Mouse (Mus musculus) hindbrain, embryonic 11.5 days (tissue): Measurements from ENCODE around the gene Ldlr. TPM values are rescaled to one million over a fixed set of nuclear protein-coding genes. Genes with fewer than 3 reads are reported as not detected.
"Not testable (repeated sequence)": the region's sequence is repeated elsewhere in the genome, so short reads cannot be mapped to it uniquely, and the experiment has no call there.

ENCODE experiments used
- ATAC-seq: fragments of 200-750 bp; cut with Nextera tagmentation; 2 replicates; pipeline ENCODE4 v1.8.0; 2017; ENCODE audit warnings: mild to moderate bottlenecking, moderate TSS enrichment, moderate library complexity; ENCODE audit not compliant: low FRiP score
- DNase-seq: peaks from one replicate; pipeline ENCODE4 v3.0.0-alpha.2; 2015; ENCODE audit warnings: low spot score
- H3K27ac ChIP-seq: fragments of 300-500 bp; sonication (generic); 2 replicates; pipeline ENCODE4 v1.5.1; 2014; ENCODE audit warnings: mild to moderate bottlenecking, low read depth, low read length
- H3K27me3 ChIP-seq: fragments of 300-500 bp; sonication (generic); 2 replicates; pipeline ENCODE4 v1.6.1; 2014; ENCODE audit warnings: mild to moderate bottlenecking, low read length, moderate library complexity, mixed read lengths; ENCODE audit not compliant: control insufficient read depth, insufficient read depth
- H3K36me3 ChIP-seq: fragments of 300-500 bp; sonication (generic); 2 replicates; pipeline ENCODE4 v1.6.1; 2014; ENCODE audit warnings: mild to moderate bottlenecking, low read length, moderate library complexity, mixed read lengths; ENCODE audit not compliant: control insufficient read depth, insufficient read depth
- H3K4me1 ChIP-seq: fragments of 300-500 bp; sonication (generic); replicated peaks from 2 replicates; pipeline ENCODE4 v1.6.1; 2014; ENCODE audit warnings: low read length, mixed read lengths; ENCODE audit not compliant: control insufficient read depth, insufficient read depth
- H3K4me2 ChIP-seq: fragments of 300-500 bp; sonication (generic); replicated peaks from 2 replicates; pipeline ENCODE4 v1.6.1; 2014; ENCODE audit warnings: mild to moderate bottlenecking, low read depth, low read length
- H3K4me3 ChIP-seq: fragments of 300-500 bp; sonication (generic); 2 replicates; pipeline ENCODE4 v1.5.1; 2014; ENCODE audit warnings: low read depth, low read length
- H3K9ac ChIP-seq: fragments of 300-500 bp; sonication (generic); 2 replicates; pipeline ENCODE4 v1.6.1; 2014; ENCODE audit warnings: low read depth, low read length
- H3K9me3 ChIP-seq: fragments of 300-500 bp; sonication (generic); 2 replicates; pipeline ENCODE4 v1.6.1; 2016; ENCODE audit warnings: low read length; ENCODE audit not compliant: control insufficient read depth
- WGBS: fragments of 180-500 bp; shearing (Covaris S2); extraction: QIAGEN DNeasy Blood & Tissue Kit; methylation state at CpG from one replicate; pipeline ENCODE4 v1.1.7; 2014; 5-methylcytosine and 5-hydroxymethylcytosine counted together
- polyA plus RNA-seq: library from polyadenylated mRNA; unstranded; fragments of >200 nt; fragmentation: Nextera tagmentation; extraction: Ambion mirVana; gene quantifications from 2 replicates; pipeline ENCODE4 v1.2.1, GENCODE M21; 2014

The Ldlr gene
- polyA plus RNA-seq, 1 experiment from 2014 or later = 17.9 TPM

DNA sequence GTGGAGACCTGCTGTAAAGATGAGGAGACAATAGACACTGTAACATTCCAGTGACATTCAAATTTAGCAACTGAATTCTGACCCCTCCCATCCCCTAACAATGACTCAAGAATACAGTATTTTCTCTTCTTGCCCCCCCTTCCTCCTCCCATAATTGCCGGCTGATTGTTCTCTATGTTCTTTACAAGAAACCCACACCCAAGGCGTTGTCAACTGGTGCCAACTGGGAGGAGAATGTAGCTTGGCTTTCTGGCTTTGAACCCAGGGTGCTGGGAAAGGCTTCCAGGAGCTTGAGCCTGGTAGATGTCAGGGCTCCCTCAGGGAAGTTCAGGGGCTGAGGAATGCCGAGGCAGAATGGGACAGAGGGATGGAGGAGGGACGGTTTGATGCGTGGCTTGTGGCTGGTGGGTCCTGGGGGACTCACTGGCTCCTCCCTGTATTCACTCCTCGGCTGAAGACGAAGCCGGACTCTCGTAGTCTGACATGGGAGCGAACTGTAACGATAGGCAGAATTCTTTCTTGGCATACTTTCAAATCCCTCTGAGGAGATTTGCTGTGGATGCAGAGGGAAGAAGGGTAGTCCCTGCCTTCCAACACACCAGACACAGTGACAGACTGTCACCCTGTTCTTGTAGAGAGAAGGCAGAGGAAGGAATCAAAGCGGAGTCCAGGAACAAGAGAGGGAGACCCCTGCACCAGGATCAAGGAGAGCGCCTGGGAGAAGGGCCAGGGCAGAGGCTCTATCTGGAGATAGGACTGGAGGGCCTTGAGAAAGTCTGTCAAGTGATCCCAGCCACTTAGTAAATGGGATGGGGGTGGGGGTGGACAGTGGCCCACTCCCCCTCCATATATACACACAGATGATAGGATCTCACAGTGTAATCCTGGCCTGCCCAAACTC is 45.5 kb downstream of the Ldlr start:
- 50% methylated on average over 13 of the region's 13 CpGs for WGBS
- Histone ChIP-seq H3K4me2 (no peak overlapping the region), H3K27ac (0 out of 2 replicates have a peak overlapping the region, but pooled peaks have one; percentile 19), H3K9ac (0 out of 2 replicates have a peak overlapping the region, but pooled peaks have one; percentile 15), H3K36me3 (no peaks in the 10 kb centered on the region), H3K4me3 (no peak overlapping the region), H3K27me3 (no peaks in the 10 kb centered on the region), H3K4me1 (peaks cover 2% of the 10 kb centered on the region; the same call in 1 of the 2 replicates), H3K9me3 (no peaks in the 10 kb centered on the region)
- ATAC-seq (no peak), DNase-seq (peak; percentile 17)

DNA sequence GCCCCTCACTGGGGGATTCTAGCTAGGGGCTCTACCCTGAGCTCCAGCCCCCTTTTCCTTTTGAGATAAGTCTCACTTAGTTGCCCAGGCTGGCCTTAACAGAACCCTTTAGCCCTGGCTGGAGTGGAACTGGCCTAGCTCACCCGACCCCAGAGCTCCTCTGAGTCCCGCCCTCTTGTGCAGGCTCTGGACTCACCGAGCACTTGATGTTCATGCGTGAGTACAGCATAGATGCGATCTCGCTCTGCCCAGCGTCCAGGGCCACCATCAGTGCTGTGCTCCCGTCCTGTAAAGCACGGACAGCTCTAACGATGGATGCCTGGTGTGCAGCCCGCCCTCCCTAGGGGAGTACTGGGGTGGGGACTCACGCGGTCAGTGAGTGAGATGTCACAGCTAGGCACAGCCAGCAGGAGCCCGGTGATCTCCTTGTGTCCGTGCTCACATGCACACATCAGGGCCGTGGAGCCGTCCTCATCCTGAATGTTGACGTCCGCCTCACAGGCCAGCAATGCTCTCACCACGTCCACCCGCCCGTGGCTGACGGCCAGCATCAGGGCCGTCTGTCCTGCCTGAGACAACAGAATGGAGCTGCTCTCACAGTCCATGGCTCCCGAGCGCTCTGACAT is 46.4 kb downstream of the Ldlr start:
- DNase-seq = no peak
- no peak overlapping the region for H3K4me3 ChIP-seq
- ATAC-seq = no peak
- H3K9ac ChIP-seq = no peak overlapping the region
- no peaks in the 10 kb centered on the region for H3K27me3 ChIP-seq
- peaks cover 2% of the 10 kb centered on the region; the same call in 1 of the 2 replicates for H3K4me1 ChIP-seq
- H3K9me3 ChIP-seq = no peaks in the 10 kb centered on the region
- H3K4me2 ChIP-seq = no peak overlapping the region
- H3K27ac ChIP-seq = no peak overlapping the region
- 82% methylated on average over 26 of the region's 26 CpGs for WGBS
- no peaks in the 10 kb centered on the region for H3K36me3 ChIP-seq

DNA sequence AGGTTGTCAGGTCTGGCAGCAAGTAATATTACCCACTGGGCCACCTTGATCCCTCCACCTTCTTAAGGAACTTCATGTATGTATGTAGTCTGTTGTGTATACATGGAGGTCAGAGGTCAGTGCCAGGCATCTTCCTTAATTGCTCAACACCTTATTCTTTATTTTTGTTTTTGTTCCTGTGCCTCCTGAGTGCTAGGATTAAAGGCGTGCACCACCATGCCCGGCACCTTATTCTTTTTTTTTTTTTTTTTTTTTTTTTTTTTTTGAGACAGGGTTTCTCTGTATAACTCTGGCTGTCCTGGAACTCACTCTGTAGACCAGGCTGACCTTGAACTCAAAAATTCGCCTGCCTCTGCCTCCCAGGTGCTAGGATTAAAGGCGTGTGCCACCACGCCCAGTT is 50.1 kb downstream of the Ldlr start:
- H3K27ac ChIP-seq, ATAC-seq, DNase-seq, H3K9ac ChIP-seq, H3K4me1 ChIP-seq, H3K9me3 ChIP-seq, H3K4me3 ChIP-seq, H3K27me3 ChIP-seq, H3K4me2 ChIP-seq, H3K36me3 ChIP-seq: not testable (repeated sequence)
- WGBS = 89% methylated on average over 5 of the region's 5 CpGs

DNA sequence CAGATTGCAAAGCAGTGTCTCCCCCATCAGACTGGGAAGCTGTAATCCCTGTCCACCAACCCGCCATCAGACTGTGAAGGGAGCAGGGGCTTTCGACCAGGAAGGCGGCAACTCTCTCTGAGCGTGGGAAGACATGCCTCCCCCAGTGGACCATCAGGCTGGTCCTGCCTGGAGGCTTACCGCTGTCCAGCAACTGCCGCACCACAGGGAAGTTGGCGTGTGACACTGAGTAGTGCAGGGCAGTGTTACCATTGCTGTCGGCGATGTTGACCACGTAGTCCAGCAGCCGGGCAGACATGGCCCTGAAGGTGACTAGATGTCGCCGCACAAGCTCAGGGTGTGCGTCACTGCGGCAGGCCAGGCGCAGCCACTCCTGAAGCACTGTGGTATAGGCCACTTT is 51.1 kb downstream of the Ldlr start:
- 89% methylated on average over 16 of the region's 16 CpGs for WGBS
- H3K4me1 ChIP-seq = 0 out of 2 replicates have a peak, but pooled peaks cover 2% of the 10 kb centered on the region
- DNase-seq (no peak), ATAC-seq (no peak)
- H3K27ac ChIP-seq = no peak overlapping the region
- no peaks in the 10 kb centered on the region for H3K27me3 ChIP-seq
- no peaks in the 10 kb centered on the region for H3K36me3 ChIP-seq
- H3K9me3 ChIP-seq = no peaks in the 10 kb centered on the region
- no peak overlapping the region for H3K4me2 ChIP-seq
- no peak overlapping the region for H3K9ac ChIP-seq
- H3K4me3 ChIP-seq = no peak overlapping the region

DNA sequence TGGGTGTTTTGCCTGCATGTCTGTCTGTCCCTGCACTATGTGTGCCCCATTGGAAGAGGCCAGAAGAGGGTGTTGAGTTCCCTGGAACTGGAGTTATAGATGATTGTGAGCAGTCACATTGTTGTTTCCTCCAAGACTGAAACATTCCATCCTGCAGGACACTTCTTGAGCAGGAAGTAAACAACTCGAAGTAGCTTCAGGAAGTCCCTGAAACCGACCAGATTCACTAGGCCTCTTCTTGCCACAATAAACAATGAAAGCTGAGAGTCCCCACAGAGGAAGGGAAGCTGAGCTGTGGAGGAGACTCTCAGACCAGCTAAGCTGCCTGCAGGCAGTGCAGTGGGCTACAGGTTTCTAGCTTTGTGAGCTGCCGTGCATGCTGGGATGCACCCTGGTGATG is 54.4 kb downstream of the Ldlr start:
- Histone ChIP-seq H3K4me1 (no peaks in the 10 kb centered on the region), H3K4me3 (no peak overlapping the region), H3K9ac (no peak overlapping the region), H3K9me3 (no peaks in the 10 kb centered on the region), H3K36me3 (no peaks in the 10 kb centered on the region), H3K27me3 (no peaks in the 10 kb centered on the region), H3K27ac (no peak overlapping the region), H3K4me2 (no peak overlapping the region)
- no peak for ATAC-seq
- 87% methylated on average over 3 of the region's 3 CpGs for WGBS
- no peak for DNase-seq

DNA sequence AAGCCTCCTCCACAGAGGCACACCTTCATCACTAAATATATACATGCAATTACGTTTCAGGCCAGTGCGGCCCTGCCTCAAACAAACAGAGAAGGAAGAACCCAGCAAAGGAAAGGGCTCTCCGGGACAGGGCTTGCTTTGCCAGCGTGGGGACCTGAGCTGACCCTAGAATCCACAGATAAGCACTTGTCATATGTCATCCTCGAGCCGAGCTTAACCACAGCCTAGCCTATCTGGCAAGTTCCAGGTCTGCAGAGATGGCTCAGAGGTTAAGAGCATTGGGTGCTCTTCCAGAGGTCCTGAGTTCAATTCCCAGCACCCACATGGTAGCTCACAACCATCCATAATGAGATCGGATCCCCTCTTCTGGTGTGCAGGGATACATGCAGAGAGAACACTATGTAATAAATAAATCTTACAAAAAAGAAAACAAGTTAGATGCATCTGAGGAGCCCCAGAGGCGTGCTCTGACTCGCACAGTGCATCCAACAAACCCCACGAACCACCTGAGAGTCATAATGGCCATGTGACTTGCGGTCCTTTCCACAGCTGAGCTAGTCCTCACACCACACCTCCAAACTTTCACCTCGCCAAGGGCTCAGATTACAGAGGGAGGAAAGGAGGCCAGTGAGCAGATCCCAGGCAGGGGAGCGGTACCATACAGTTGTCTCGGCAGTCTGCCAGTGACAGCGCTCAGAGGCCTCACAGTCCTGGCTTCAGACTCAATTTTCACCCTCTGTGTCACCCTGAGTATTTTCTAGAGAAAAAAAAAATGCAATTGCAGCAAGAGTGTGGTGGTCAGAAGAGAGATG is 58.6 kb downstream of the Ldlr start:
- no peaks in the 10 kb centered on the region for H3K27me3 ChIP-seq
- H3K36me3 ChIP-seq = no peaks in the 10 kb centered on the region
- no peak overlapping the region for H3K4me3 ChIP-seq
- H3K9me3 ChIP-seq = no peaks in the 10 kb centered on the region
- H3K4me1 ChIP-seq = no peaks in the 10 kb centered on the region
- no peak overlapping the region for H3K9ac ChIP-seq
- DNase-seq = no peak
- H3K4me2 ChIP-seq = no peak overlapping the region
- no peak for ATAC-seq
- no peak overlapping the region for H3K27ac ChIP-seq
- WGBS = 82% methylated on average over 15 of the region's 15 CpGs

DNA sequence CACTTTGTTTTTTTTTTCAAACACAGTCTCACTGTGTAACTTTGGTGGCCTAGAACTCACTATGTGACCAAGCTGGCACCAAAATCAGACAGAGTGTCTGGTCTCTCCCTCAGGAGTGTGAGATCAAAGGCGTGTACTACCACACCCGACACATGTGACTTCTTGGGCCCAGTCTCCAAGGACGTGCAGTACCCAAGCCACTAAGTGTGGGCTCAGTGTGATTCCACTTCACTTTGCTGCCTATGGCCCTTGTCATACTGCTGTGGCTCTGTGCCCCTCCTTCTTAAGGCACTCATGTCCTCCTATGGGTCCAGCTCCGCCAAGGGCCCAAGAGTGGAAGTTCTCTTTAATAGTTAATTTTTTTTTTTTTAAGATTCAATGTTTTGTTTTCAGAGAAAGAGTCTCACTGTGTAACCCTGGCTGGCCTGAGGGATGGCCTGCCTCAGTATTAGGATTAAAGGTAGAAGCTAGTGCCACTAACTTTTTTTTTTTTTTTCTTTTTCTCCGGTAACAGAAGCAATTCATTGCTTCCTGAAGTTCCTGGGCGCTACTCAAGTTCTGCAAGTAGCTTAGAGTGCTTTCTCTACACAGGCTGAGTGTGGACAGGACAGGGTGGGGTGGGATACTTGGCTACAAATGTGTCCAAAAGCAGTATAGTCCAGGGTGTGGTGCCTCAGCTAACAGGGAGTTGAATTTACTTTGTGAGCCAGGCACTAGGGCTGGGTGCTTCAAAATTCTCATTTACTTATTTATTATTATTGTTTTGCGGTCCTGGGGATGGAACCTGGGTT is 61.4 kb downstream of the Ldlr start:
- H3K4me2 ChIP-seq = no peak overlapping the region
- H3K9ac ChIP-seq = no peak overlapping the region
- no peak for ATAC-seq
- no peak overlapping the region for H3K27ac ChIP-seq
- no peak overlapping the region for H3K4me3 ChIP-seq
- DNase-seq = no peak
- H3K27me3 ChIP-seq = no peaks in the 10 kb centered on the region
- no peaks in the 10 kb centered on the region for H3K4me1 ChIP-seq
- H3K36me3 ChIP-seq = no peaks in the 10 kb centered on the region
- 94% methylated on average over 7 of the region's 7 CpGs for WGBS
- no peaks in the 10 kb centered on the region for H3K9me3 ChIP-seq

DNA sequence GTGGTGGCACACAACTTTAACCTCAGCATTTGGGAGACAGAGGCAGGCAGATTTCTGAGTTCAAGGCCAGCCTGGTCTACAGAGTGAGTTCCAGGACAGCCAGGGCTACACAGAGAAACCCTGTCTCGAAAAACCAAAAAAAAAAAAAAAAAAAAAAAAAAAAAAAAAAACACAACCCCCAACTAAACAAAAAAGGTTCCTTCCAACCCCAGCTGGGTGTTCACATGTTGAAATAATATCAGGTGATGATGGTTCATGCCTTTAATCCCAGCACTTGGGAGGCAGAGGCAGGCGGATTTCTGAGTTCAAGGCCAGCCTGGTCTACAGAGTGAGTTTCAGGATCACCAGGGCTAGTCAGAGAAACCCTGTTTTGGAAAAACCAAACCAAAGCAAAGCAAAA is 63.0 kb downstream of the Ldlr start:
- not testable (repeated sequence) for H3K36me3 ChIP-seq, ATAC-seq, H3K4me3 ChIP-seq, DNase-seq, H3K4me1 ChIP-seq, H3K9me3 ChIP-seq, H3K27me3 ChIP-seq, H3K9ac ChIP-seq, H3K27ac ChIP-seq, H3K4me2 ChIP-seq
- WGBS = 74% methylated on average over 1 of the region's 2 CpGs
